Mouse (Mus musculus): Measurements from ENCODE around the gene Grin2a. TPM values are rescaled to one million over a fixed set of nuclear protein-coding genes. Genes with fewer than 3 reads are reported as not detected.

Grin2a gene
- total and polyA plus RNA-seq, 2 experiments from 2014 or later = 6.1 to 10.5 TPM

- no peaks in the 10 kb centered on the region for H3K9me3 ChIP-seq (ENCODE audit: low read length)
- H3K27me3 ChIP-seq (ENCODE audit: insufficient read depth, low read length) = no peaks in the 10 kb centered on the region
- H3K4me3 ChIP-seq (ENCODE audit: low read depth, low read length) = no peak overlapping the region
- no peaks in the 10 kb centered on the region for H3K36me3 ChIP-seq (ENCODE audit: insufficient read depth, low read length)
- H3K4me1 ChIP-seq (ENCODE audit: insufficient read depth, low read length) = no peaks in the 10 kb centered on the region
- no peak overlapping the region for H3K27ac ChIP-seq (ENCODE audit: low read depth, low read length)
- H3K4me2 ChIP-seq (ENCODE audit: low read depth, low read length, poor library complexity, severe bottlenecking) = no peak overlapping the region
- DNase-seq (ENCODE audit: low spot score) = peak; percentile 69
- WGBS = 87% methylated on average over 5 of the region's 5 CpGs
- no peak overlapping the region for H3K9ac ChIP-seq (replicated peaks; ENCODE audit: low read length, poor library complexity, severe bottlenecking)
- no peak for TF ChIP-seq CTCF (IDR thresholded peaks at IDR 0.05)
- ATAC-seq (ENCODE audit: low FRiP score) = no peak; the same call in 1 of the 2 replicates
Observed at GRCm38 (mm10) chr16:10005606-10006005, 10.2 kb upstream of the Grin2a start.

DNA sequence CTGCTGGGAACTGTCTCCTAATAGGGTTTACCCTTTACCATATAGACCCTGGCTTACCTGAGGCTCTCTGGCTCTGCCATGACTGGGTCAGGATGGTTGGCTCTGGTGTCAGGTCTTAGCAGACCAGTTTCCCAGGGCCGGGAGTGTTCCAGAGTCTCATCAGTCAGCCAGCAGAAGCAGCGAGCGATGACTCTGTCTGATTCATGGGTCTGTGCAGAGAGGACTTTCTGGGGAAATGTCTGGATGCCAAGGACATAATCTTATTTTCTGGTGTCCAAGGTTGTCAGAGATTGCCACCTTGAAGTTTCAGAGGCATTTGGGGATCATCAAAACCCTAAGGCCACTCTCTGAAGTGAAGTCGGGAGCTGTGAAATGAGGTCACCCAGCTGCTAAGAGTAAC lies 8.7 kb upstream of the Grin2a start:
- H3K36me3 ChIP-seq (ENCODE audit: insufficient read depth, low read length) = no peaks in the 10 kb centered on the region
- ATAC-seq (ENCODE audit: low FRiP score) (no peak), DNase-seq (ENCODE audit: low spot score) (no peak)
- H3K27ac ChIP-seq (ENCODE audit: low read depth, low read length) = no peak overlapping the region
- no peak overlapping the region for H3K9ac ChIP-seq (replicated peaks; ENCODE audit: low read length, poor library complexity, severe bottlenecking)
- no peak overlapping the region for H3K4me3 ChIP-seq (ENCODE audit: low read depth, low read length)
- no peak overlapping the region for H3K4me2 ChIP-seq (ENCODE audit: low read depth, low read length, poor library complexity, severe bottlenecking)
- TF ChIP-seq CTCF (IDR thresholded peaks at IDR 0.05) = no peak
- no peaks in the 10 kb centered on the region for H3K4me1 ChIP-seq (ENCODE audit: insufficient read depth, low read length)
- 80% methylated on average over 4 of the region's 4 CpGs for WGBS
- H3K9me3 ChIP-seq (ENCODE audit: low read length) = no peaks in the 10 kb centered on the region
- H3K27me3 ChIP-seq (ENCODE audit: insufficient read depth, low read length) = no peaks in the 10 kb centered on the region

DNA sequence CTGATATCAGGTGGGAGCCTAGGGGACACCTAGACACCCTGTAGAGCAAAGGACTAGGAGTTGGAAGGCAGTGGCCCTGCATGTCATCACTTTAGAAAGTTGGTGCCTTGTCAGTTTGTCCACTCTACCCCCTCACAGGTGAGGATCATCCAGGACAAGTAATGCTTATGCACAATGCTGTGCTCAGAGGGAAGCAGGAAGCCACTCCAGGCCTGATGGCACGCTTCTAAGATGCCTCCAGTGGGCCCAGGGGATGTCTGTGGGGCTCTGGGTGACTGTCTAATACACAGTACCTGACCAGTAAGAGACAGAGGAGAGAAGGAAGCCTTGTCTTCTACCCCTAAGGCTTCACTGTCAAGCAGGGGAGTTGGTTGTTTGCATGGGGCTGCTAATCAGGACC lies 7.6 kb upstream of the Grin2a start:
- no peak for ATAC-seq (ENCODE audit: low FRiP score)
- Histone ChIP-seq H3K4me1 (ENCODE audit: insufficient read depth, low read length) (no peaks in the 10 kb centered on the region), H3K27me3 (ENCODE audit: insufficient read depth, low read length) (no peaks in the 10 kb centered on the region), H3K9me3 (ENCODE audit: low read length) (no peaks in the 10 kb centered on the region), H3K4me3 (ENCODE audit: low read depth, low read length) (no peak overlapping the region), H3K4me2 (ENCODE audit: low read depth, low read length, poor library complexity, severe bottlenecking) (no peak overlapping the region), H3K9ac (replicated peaks; ENCODE audit: low read length, poor library complexity, severe bottlenecking) (no peak overlapping the region), H3K36me3 (ENCODE audit: insufficient read depth, low read length) (no peaks in the 10 kb centered on the region), H3K27ac (ENCODE audit: low read depth, low read length) (no peak overlapping the region)
- no peak for TF ChIP-seq CTCF (IDR thresholded peaks at IDR 0.05)
- DNase-seq (ENCODE audit: low spot score) = no peak
- 67% methylated on average over 1 of the region's 1 CpGs for WGBS

DNA sequence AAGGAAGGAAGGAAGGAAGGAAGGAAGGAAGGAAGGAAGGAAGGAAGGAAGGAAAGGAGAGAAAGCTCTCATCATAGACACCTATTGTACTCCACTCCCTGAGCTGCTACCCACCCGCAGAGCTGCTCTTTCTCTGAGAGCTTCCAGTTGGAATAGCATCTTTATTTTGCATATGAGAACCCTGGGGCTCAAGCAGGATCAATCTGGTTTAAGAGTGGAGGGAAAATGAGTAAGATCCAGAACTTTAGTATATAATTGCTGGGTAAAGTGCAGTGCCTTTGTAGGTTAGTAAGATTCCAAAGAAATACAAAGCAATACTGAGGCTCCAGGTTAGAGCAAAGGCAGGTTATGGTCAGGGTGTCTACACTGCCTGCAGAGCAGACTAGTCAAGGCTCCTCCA lies 6.2 kb upstream of the Grin2a start:
- Histone ChIP-seq H3K4me1 (ENCODE audit: insufficient read depth, low read length) (no peaks in the 10 kb centered on the region), H3K27me3 (ENCODE audit: insufficient read depth, low read length) (no peaks in the 10 kb centered on the region), H3K9me3 (ENCODE audit: low read length) (no peaks in the 10 kb centered on the region), H3K36me3 (ENCODE audit: insufficient read depth, low read length) (no peaks in the 10 kb centered on the region), H3K4me3 (ENCODE audit: low read depth, low read length) (no peak overlapping the region), H3K9ac (replicated peaks; ENCODE audit: low read length, poor library complexity, severe bottlenecking) (no peak overlapping the region), H3K4me2 (ENCODE audit: low read depth, low read length, poor library complexity, severe bottlenecking) (no peak overlapping the region), H3K27ac (ENCODE audit: low read depth, low read length) (no peak overlapping the region)
- WGBS = 23% methylated on average over 1 of the region's 1 CpGs
- TF ChIP-seq CTCF (IDR thresholded peaks at IDR 0.05) = no peak
- ATAC-seq (ENCODE audit: low FRiP score) (no peak), DNase-seq (ENCODE audit: low spot score) (no peak)

DNA sequence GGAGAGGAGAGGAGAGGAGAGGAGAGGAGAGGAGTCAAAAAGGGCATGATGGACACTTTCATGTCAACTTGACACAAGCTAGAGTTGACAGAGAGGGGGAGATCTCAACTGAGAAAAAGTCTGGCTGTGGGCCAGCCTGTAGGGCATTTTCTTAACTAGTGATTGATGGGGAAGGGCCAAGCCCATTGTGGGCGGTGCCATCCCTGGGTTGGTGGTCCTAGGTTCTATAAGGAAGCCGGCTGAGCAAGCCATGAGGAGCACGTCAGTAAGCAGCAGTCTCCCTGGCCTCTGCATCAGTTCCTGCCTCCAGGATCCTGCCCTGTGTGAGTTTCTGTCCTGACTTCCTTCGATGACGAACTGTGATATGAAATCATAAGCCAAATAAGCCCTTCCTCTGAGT lies 4.6 kb upstream of the Grin2a start:
- Histone ChIP-seq H3K9ac (replicated peaks; ENCODE audit: low read length, poor library complexity, severe bottlenecking) (no peak overlapping the region), H3K4me2 (ENCODE audit: low read depth, low read length, poor library complexity, severe bottlenecking) (no peak overlapping the region), H3K9me3 (ENCODE audit: low read length) (no peaks in the 10 kb centered on the region), H3K27me3 (ENCODE audit: insufficient read depth, low read length) (no peaks in the 10 kb centered on the region), H3K27ac (ENCODE audit: low read depth, low read length) (no peak overlapping the region), H3K36me3 (ENCODE audit: insufficient read depth, low read length) (no peaks in the 10 kb centered on the region), H3K4me3 (ENCODE audit: low read depth, low read length) (no peak overlapping the region), H3K4me1 (ENCODE audit: insufficient read depth, low read length) (no peaks in the 10 kb centered on the region)
- WGBS = 73% methylated on average over 5 of the region's 5 CpGs
- TF ChIP-seq CTCF (IDR thresholded peaks at IDR 0.05) = no peak
- ATAC-seq (ENCODE audit: low FRiP score) = no peak
- DNase-seq (ENCODE audit: low spot score) = no peak

- H3K4me3 ChIP-seq (ENCODE audit: low read depth, low read length) = no peak overlapping the region
- H3K9ac ChIP-seq (replicated peaks; ENCODE audit: low read length, poor library complexity, severe bottlenecking) = no peak overlapping the region
- TF ChIP-seq CTCF (IDR thresholded peaks at IDR 0.05) = peak; percentile 48
- ATAC-seq (ENCODE audit: low FRiP score) (no peak), DNase-seq (ENCODE audit: low spot score) (no peak)
- H3K27ac ChIP-seq (ENCODE audit: low read depth, low read length) = no peak overlapping the region
- H3K36me3 ChIP-seq (ENCODE audit: insufficient read depth, low read length) = no peaks in the 10 kb centered on the region
- H3K27me3 ChIP-seq (ENCODE audit: insufficient read depth, low read length) = 0 out of 2 replicates have a peak, but pooled peaks cover 4% of the 10 kb centered on the region
- H3K4me1 ChIP-seq (ENCODE audit: insufficient read depth, low read length) = peaks cover under 1% of the 10 kb centered on the region; the same call in 1 of the 2 replicates
- no peaks in the 10 kb centered on the region for H3K9me3 ChIP-seq (ENCODE audit: low read length)
- no peak overlapping the region for H3K4me2 ChIP-seq (ENCODE audit: low read depth, low read length, poor library complexity, severe bottlenecking)
Observed at GRCm38 (mm10) chr16:9997931-9998330, 2.6 kb upstream of the Grin2a start.

Data from midbrain, postnatal 0 days (tissue).